Mouse (Mus musculus) CD4-positive, CD25-positive, alpha-beta regulatory T cell, adult 2 months (primary cell): ENCODE measurements around the gene Lrrc23.

Experiments used
- DNase-seq: peaks from one replicate; pipeline ENCODE4 v3.0.0-alpha.2; 2012; ENCODE audit warnings: low read depth, low spot score

Gene Lrrc23

DNA sequence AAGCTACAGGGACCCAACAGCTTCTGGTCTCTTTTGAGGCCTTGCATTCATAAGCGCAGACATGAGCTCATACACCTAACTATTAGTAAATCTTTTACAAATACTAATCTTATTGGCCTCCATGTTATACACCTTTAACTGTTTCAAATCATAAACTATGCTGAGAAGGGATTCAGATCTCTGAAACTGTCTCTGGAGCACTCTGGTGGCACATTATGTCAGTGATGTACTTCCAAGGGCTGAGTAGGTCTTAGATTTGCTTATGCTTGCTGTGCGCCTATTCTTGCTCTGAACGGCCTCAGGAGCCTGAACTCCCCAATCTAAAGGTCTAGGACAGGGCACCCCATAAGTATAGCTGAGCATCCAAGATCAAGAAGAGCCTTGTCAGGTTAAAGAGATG, 37.7 kb downstream of the Lrrc23 start:
- DNase-seq = no peak

DNA sequence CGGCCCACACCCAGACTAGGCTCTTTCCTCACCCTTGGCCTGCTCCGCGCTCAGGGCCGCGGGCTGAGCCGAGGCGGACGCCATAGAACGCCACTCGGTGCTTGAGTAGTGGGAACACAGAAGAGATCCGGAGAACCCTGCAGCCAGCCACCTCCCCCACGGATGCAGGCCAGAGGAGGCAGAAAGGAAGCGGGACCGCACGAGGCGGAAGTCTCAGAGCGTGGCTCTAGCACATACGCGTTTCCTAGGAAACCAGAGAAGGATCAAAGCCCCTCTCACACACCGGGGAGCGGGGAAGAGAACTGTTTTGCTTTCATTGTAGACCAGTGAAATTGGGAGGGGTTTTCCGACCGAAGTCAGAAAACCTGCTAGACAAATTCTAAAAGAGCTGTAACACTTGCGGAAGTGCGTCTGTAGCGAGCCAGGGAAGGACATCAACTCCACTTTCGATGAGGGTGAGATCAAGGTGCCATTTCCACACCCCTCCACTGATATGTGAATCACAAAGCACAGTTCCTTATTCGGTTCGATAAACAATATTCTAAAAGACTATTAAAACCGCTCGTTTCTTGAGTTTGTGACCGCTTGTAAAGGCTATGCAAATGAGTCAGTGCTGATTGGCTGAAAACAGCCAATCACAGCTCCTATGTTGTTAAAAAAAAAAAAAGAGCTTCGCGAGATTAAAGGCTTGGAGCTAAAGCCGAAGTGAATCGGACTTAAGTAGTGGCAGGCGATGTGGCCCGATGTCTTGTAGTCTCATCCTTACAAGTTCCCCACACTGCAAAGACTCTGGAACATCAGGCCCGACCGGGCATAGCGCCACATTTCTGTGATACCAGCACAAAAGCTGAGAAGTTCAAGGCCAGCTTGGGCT, 38.4 kb downstream of the Lrrc23 start, which contains the start of gene Grcc10:
Gene Grcc10, minus strand, starts transcription at position 487 of the 874 bp plus-strand sequence.
- DNase-seq = peak; percentile 95

DNA sequence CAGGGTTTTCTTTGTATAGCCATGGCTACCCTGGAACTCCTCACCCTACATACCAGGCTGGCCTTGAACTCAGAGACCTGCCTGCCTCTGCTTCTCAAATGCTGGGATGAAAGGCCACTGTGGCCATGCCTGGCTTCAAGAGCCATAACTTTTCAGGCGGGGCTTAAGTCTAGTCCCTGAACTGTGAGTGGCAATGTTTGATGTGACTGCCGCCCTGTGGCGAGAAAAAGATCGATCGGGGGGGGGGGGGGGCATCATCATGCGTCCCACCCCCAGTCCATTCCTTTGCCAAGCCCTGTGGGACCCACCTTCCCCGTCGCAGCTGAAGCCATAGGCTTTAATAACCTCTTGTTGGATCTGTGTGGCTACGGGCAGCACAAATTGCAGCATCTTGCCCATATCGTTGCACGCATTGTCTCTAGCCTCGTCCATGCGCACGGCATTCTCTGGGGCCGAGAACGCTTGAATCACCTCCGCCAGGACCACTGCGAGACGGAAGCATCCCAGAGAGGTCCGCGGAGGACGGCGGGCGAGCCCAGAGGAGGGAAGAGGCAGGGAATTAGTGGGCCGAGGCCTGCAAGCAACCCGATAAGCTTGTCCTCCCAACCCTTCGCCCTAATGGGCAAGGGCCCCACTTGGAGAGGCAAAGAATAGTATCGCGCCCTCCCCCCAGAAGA, 39.2 kb downstream of the Lrrc23 start:
- peak; percentile 84 for DNase-seq

DNA sequence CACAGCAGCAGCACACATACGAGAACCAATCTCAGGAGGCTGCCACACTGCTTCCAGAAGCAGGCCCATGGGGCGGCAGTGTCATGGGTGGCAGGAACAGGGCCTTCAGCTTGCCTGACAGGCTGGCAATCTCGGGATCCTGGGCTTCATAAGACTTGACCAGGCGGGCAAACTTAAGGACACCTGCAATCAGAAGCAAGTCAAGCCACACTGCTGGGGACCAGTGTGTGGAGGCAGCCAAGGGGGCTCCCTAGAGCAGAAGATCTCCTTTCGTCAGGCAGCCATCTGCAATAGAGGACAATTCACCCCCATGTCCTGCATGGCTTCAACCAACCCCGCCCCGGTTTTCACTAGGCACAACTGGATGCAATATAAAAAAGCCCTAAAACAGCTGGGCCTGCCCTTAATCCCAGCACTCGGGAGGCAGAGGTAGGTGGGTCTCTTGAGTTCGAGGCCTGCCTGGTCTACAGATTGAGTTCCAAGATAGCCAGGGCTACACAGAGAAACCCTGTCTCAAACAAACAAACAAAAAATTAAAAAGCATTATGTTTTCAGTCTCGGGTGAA, 40.2 kb downstream of the Lrrc23 start:
- DNase-seq = no peak

DNA sequence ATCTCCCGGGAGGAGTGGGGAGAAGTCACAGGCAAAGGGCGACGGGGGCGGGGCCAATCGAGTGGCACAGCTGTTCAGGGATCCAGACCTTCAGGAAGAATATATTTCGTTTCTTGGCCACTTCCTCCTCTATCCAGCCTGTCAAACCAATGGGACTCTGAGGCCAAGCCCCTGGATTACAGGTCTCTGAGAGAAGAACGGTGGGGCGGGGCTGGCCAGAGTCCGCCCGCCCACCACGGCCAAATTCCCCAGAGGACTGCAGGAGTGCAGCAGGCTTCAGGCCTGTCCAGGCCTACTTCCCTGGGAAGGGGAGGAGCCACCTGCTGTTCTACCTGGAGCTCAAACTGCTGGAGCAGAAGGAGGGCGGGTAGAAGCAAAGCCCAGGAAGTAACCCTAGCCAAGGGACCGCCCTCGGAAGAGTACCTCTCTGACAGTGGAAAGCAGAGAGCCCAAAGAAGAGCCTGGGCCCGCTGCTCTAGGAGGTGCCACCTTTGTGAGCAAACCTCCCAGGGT, 41.0 kb downstream of the Lrrc23 start, which contains the start of gene Ptpn6:
Gene Ptpn6, minus strand, starts transcription at position 204 of the 513 bp plus-strand sequence.
- DNase-seq = peak; percentile 64

DNA sequence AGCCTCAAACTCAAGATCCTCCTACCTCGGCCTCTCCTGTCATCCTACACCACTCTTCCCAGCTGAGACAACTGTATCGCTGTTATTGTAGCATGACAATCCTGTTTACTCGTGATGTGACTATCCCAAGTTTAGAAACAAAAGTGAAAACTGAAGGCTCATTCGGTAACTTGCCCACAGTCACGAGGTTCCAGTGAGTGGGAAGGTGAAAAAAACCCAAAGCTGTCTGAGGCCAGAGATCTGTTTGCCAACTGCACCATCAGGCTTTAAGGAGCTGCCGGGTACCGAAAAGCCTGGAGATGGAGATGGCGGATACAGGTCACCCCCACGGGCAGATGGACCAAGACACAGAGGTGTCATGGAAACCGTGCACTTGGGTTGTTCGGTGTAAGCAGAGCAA, 42.5 kb downstream of the Lrrc23 start:
- no peak for DNase-seq

DNA sequence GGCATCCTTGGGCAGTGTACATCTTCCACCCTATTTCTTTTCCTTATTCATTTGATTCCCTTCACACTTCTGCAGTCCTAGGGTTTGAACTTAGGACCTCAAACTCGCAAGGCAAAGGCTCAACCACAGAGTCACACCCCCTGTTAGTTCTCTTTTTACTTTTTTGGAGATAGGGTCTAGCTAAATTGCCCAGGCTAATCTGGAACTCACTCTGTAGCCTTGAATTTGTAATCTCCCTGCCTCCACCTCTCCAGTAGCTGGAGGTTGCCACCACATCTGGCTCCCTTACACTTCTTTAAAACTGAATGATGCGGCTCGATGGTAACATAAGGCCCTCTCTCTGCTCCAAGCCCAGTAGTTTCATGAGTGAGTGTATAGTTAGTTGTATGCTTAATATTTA, 45.1 kb downstream of the Lrrc23 start:
- no peak for DNase-seq

DNA sequence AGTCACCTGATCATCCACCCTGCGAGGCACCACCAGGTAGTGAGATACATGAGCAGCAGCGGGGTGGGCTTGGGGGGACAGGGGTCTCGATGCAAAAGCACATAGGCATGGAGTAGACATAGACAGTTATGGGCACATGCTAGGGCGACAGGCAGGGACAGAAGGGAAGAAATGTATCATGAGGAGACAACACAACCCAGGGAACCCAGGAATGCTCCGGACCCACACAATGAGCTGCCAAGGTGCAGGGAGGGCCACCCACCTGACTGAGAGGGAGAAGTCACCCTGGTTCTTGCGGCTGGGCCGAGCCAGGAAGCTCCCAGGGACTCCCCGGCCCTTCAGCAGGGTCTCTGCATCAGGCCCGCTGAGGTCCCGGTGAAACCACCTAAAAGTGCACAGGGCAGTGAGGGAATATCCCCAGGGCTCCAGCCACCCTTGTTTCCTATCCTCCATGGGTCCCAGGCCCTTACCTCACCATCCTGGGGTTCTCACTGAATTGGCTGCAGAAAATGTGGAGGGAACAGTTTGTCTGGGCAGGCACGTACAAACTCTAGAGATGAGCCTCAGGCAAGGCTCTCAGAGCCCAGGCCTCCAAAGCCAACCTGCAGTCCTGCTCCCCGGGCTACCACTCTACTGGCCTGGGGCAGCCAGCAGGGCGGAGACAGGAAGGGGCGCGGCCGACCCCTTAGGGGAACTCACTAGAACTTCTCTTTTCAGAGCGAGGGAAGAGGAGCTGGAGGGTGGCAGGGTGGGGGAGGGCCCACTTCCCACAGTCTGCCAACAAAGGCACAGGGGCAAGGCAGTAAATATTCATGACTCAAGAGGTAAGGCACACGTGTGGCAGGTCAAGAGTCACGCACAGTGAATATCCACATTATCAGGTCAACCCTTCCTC, 46.8 kb downstream of the Lrrc23 start:
- DNase-seq = peak; percentile 75

DNA sequence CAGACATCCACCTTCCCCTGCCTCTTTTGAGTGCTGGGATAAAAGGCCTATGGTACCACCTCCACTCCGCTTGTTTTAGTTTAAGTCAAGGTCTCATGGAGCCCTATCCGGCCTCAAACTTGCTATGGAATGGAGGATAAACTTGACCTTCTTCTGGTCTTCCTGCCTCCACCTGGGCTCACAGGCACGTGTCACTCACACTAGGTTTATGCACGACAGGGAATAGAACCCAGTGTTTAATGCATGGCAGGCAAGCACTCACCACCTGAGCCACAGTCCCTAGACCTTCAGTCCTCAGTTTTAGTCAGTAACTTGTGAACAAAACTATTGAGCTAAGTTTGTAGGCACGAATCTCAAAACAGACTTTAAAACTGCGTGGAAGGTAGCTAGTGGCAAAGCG, 48.5 kb downstream of the Lrrc23 start:
- DNase-seq = no peak

DNA sequence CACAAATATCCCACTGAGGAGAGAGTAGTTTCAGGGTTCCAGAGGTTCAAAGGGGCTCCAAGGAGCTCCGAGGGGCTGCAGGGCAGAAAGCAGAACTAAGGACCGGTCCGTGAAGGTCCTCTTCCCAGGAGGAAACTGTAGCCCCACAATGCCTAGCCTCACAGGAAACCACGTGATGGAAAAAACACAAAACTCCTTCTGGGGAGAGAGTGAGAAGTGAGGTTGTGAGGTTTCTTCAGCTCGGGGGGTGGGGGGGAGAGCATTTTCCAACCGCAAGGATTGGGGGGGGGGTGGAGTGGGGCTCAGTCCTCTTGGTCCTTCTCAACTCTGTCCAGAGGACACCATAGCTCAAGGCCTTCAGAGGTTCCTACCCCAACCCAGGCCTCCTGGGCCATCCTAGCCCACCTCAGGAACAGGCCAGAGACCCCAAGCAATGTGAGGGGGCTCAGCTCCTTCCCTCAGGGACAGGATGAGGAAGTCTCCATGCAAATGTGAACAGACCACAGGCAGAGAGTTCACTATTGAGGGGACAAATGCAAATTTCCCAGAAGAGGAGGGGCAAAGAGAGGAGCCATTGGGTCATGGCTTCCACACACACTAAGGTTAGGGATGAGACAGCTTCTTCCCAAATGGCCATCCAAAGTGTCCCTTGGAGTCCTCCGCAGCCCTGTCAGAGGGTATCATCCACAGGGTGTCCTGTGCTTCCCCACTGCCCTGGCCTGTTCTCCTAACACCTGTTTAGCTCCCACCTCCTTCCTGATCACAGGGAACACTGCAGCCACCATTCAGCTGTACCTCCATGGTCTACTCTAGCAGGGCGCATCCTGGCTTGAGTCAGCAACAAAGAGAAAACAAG, 49.4 kb downstream of the Lrrc23 start:
- peak; percentile 62 for DNase-seq

DNA sequence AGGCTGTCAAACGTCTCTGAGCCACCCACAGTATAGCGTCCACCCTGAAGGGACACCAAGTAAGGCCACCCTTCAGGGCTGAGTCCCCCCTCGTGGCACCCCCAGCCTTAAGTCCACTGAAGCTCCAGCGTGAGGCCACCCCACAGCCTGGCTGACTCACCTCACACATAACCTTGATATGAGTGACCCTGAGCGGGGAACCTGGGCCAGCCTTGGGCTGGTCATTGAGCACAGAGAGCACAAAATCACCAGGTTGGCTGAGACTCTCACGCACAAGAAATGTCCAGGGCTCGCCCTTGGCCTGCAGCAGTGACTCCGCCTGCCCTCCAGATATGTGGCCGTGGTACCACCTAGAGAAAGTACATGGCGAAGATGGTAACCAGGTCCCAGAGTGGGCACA, 50.9 kb downstream of the Lrrc23 start:
- no peak for DNase-seq

DNA sequence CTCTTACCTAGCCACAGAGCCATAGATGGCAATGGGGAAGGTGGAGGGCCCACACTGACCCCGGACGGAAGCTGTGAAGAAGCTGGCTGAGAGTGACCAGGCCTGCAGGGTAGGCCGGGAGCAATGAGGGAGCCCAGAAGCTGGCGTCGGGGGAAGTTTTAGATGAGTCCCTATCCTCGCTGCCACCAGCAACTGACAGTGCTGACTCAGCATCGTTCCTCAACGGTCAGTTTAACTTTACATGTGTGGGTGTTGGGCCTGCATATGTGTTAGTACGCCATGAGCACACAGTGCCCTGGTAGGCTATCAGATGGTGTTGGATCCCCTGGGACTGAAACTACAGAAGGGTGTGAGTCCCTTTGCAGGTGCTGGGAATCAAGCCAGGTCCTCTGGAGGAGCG, 55.1 kb downstream of the Lrrc23 start:
- DNase-seq = no peak

DNA sequence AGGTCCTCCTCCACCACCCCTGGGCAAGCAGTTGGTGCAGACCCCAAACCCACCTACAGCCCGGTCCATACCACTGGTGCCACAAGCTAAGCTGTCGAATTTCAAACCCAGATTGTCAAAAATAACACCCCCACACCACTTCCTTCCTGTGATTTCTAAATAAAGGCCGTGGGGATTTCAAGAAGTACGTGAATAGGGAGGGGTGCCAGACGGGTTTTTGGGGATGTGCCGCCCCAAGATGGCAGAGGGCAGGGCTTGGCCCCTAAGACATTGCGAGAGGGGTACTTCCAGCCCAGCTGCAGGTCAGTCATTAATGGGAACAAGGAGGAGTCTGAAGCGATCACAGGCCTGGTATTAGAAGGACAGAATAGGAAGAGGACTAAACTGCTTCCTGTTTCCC, 56.0 kb downstream of the Lrrc23 start:
- DNase-seq = peak; percentile 71

DNA sequence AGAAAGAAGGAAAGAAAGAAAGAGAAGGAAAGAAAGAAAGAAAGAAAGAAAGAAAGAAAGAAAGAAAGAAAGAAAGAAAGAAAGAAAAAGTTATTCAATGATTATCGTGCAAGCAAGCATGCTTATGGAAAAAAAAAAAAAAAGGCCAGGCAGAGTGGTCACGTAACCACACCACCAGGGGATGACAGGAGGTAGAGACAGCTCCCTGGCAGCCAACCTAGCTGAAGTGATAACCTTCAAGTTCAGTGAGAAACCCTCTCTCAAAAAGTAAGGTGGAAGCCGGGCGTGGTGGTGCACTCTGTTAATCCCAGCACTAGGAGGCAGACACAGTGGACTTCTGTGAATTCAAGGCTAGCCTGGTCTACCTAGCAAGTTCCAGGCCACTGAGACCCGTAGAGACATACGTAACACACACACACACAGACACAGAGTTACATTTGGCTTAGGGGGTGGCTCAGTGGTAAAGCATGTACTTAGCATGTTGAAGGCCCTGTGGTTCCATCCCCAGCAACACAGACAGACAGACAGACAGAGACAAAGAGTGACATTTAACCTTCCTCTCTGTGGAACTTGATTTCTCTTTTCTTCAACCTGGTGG, 56.6 kb downstream of the Lrrc23 start:
- peak; percentile 49 for DNase-seq

DNA sequence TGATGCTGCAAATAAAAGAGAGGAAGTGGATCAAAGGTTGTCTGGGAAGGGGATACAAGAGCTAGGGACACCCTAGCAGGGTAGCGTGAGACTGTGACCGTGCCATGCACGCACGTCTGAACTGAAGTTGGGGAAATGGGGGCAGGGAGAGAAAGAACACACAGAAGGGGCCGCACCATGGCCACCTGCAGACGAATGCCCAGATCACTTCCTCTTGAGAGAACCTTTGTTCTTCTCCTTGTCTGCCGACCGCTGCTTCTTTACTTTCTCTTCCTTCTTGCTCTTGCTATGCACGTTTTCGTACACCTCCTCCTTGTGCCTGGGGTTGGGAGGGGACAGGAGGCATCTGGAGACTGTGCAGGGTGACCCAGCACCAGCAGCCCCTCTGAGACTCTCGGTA, 58.6 kb downstream of the Lrrc23 start:
- no peak for DNase-seq
